Mouse (Mus musculus) natural killer cell, adult 2 months (primary cell): ENCODE measurements around the gene Cyth4.

Experiments
- DNase-seq, 2 experiments: peaks; one replicate each; pipeline ENCODE4 v3.0.0; 2022; ENCODE audit warnings: low spot score in 2 of 2

Gene Cyth4

GRCm38 (mm10) chr15:78596914-78597313 lies at the start of gene Cyth4:
Gene Cyth4, plus strand, starts transcription at chr15:78597047.
- DNase-seq = peak; percentile 80 to 82

DNA sequence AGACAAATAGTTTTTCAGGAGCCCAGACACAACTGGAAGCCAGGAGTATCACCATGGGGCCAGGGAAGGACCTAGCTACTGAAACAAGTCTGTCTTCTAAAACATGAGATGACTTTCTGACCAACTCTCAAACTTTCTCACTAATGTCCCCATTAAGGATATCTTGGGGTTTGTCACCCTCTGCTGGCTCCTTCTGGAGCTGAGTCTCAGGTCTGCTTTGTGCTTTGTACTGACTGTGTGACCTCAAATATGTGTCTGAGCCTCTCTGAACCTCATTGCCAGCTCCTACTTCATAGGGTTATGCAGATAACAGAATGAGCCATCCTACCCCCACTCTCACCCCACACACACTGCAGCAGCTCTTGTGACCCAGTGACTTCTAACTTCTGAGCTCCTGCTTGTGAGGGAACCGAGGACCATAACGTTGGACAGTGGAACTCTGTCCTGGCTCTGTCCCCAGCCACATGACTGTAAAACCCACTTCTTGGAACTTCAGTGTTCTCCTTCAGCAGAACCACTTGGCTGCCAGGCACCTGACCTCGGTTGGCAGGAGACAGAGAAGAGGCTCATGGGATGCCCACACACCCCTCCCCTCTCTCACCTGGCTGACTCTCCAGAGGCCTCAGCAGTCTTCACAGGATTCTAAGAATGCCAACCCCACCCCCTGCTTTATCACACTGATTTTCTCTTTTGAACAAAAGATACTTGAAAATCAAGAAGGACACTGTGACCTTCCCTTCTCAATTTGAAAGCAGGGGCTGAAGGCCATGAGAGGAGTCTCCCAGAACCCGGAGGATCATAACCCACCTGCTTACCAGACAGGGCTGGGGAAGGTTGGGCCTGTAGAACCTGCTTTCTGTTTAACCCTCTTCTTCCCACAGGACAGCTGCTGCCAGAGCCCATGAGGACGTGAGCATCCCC lies 49.2 kb upstream of the Cyth4 start:
- peak in 1 of 2 experiments; percentile 50 for DNase-seq

GRCm38 (mm10) chr15:78548336-78548665 lies 48.5 kb upstream of the Cyth4 start:
- DNase-seq = no peak

DNA sequence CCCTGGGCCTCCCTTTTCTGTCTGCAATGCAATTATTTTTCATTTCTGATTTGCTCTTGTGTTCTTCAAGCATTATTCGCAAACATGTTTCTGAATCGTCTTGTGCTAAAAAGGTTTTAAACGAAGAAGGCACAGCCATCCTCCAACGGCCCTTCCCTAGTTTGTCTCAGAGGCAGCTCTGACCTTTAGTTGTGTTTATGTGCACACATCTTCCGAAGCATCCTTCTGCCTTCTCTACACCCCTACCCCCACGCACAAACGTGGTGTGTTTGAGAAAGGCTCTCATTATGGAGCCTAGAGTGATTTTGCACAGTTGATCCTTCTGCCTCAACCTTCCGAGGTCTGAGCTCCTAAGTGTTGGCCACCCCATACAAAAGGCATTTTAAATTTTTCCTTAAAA lies 48.1 kb upstream of the Cyth4 start:
- no peak for DNase-seq

- DNase-seq = no peak
These were observed 47.6 kb upstream of the Cyth4 start for GRCm38 (mm10) chr15:78549189-78549734.

DNA sequence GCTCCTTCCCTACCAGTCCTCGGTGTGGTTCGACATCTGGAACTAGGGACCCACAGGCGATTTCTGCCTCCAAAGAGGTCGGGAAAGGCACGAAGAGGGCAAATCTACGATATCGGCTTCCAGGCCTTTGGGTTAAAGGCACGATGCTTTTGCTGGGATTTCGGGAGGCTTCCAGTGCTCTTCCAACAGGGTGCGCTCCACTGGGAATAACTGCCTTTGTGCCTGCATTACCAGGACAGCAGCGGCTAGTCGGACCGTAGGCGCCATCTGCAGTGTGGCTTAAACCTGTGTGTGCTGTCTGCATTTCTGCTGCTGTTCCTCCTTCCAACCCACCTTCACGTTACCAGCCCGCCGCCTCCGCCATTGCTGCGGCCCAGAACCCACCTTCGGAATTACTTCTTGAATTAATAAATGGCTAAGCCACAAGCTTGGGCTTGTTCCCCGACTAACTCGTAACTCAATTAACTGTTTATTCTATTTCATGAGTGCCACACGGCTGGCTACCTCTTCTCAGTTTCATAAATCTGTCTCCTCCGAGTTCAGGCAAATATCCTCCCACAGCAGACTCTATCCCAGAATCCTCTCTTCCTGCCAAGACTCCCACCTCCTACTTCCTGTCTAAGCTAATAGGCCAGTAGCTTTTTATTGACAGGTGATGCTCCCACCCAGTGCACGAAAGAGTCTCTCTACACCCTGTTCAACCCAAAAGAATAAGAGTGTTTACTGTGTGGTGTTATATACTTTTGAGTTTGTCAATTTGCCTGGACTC lies 42.1 kb upstream of the Cyth4 start:
- DNase-seq = no peak

DNA sequence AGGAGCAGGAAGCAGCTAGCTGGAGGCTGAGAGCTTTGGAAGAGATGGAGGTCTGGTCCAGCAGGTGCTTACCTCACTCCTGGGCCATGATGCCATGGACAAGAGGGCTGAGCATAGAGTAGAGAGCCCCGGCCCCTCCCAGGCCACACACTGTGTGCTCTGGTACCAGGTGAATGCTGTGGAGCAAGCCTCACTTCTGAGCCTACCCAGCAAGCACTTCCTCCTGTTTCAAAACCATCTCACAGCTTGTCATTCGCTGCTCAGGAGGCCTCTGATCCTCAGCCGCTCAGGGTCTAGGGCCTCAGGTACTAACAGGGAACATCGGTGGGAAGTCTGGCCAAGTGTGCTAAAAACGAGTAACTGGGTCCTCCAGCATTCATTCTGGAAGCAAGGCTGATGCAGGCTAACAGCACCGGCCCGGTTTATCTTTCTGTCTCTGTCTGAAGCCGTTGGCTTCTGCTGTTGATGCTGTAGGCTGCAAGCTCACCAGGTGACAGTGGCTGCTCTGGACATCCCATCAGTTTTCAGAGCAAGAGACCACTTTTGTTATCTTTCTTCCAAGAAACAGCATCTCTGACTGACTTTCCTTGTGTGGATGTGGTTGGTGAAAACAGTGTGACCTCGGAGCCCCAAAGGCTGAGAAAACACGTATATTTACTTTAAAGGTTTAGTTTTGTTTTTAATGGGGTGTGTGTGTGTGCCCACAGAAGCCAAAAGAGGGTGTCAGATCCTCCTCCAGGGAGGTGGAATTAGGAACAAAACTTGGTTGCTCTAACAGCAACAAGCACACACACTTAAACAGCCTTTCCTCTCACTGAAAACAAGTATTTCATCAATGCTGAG lies 38.9 kb upstream of the Cyth4 start:
- DNase-seq = no peak

GRCm38 (mm10) chr15:78559141-78559979 lies 37.5 kb upstream of the Cyth4 start:
- DNase-seq = no peak

DNA sequence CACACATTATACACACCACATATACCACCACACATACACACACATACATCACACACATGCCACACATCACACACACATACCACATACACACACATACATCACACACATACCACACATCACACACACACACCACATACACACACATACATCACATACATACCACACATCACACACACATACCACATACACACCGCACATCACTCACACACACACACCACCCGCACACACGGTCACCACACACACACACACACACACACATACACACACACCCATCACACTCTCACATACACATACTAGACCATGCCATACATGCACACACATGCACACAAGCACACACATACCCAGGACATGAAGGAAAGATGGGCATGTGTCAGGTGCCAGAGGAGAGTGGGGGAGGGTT lies 33.5 kb upstream of the Cyth4 start:
- no peak for DNase-seq

DNA sequence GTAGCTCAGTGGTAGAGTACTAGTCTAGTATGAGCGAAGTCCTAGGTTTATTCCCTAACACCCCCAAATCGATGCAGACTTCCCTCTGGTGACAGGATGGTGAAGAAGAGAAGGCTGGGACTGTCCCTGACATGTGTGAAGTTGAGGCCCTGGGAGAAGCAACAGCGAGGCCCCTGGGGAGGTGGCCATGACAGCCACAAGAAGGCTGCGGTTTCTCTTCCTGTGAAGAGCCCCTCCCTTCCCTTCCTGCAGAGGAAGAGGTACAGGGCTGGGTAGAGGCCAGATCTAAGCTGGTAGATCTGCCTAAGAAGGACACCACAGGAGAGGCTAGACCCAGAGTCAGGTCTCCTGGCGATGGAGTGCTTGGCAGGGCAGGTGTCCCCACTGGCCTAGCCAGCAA lies 32.9 kb upstream of the Cyth4 start:
- DNase-seq = peak; percentile 83 to 85

DNA sequence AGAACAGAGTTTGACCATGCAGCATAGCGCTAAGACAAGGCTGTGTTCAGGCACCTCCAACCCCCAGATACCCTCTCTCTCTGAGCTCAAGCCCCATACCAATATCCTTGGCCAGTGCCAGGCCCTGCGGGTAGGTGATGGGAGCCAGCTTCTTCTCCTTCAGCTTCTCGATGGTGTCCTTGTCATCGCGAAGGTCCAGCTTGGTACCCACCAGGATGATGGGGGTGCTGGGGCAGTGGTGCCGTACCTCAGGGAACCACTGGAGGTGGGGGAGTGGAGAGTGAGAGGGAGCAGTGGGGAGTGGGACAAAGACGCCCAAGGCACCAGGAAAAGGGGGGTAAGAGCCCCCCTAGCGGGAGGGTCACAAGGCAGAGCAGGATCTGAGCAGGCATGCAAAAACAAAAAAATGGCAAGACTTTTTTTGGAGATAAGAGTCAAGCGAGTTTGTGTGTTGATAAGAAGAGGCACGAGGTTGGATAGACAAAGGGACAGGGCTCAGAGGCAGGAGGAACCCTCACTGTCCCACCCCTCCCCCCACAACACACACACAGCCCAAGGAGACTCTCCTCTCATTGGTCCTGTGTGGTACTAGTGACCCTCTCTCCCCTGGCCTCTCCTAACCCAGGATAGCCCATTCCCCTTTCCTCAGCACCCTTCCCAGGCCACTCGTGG lies 31.9 kb upstream of the Cyth4 start:
- no peak for DNase-seq

- no peak for DNase-seq
These were observed 29.2 kb upstream of the Cyth4 start for GRCm38 (mm10) chr15:78567608-78568120.

DNA sequence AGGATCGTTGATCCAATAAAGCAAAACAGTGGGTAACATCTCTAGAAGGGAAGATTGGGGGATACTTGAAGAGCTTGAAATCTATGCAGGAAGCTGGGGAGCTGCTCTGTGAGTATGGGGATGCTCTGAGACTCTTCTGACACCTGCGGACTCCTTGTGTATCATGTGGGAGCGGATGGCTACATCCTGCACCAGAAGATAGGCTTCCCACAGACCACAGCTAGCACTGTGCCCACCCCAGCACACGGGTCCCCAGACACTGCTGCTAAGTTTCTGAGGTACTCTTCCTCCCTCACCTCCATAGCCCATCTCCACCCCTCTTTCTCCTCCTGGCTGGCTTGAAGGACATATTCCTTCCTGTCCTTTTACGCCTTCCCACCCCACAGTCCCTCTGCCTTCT lies 26.7 kb upstream of the Cyth4 start:
- no peak for DNase-seq

DNA sequence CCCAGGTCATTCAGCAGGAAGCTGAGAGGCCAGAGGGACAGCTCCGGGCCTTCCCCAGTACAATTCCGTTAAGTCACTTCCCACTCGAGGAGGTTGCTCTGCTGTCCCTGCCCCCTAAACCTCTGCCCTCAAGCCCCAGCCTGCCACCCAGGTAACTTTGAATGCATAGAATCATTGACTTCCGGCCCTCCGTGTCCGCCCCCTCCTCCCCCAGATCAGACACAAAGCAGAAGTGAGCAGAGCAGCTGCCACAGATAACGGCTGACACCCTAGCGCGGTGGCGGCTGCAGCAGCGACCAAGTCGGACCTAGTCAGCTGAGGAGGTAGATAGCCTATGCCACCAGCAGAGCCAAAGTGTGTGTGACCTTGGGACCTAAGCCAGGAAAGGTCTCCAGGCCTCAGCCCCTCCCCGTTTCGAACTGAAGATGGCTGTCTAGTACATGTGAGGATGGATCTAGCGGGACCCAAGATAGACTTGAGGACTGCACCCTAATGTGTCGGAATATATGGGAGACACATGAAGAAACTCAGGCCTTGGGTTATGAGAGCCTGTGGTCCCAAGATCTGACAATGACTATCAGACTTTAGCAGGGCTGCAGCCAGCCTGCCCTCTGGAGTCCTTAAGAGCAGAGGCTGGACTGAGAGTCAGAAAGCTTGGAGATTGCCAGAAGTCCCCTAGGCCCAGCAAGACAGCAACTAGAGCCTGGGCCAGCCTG lies 25.1 kb upstream of the Cyth4 start:
- DNase-seq = peak; percentile 80 to 86

DNA sequence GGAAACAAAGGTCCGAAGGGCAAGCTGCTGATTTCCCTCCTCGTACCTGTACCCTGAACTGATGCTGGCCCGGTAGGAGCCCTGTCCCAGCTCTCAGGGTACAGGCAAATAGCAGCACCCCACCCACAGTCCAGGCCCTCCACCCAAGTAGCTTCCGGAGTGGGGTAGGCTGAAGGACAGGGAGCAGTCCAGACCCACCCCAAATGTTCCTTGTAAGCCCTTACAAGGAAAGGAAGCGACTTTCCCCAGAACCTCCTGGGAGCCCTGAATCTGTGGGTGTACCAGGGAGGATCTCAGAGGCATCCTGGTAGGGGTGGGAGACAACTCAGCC lies 24.6 kb upstream of the Cyth4 start:
- no peak for DNase-seq

DNA sequence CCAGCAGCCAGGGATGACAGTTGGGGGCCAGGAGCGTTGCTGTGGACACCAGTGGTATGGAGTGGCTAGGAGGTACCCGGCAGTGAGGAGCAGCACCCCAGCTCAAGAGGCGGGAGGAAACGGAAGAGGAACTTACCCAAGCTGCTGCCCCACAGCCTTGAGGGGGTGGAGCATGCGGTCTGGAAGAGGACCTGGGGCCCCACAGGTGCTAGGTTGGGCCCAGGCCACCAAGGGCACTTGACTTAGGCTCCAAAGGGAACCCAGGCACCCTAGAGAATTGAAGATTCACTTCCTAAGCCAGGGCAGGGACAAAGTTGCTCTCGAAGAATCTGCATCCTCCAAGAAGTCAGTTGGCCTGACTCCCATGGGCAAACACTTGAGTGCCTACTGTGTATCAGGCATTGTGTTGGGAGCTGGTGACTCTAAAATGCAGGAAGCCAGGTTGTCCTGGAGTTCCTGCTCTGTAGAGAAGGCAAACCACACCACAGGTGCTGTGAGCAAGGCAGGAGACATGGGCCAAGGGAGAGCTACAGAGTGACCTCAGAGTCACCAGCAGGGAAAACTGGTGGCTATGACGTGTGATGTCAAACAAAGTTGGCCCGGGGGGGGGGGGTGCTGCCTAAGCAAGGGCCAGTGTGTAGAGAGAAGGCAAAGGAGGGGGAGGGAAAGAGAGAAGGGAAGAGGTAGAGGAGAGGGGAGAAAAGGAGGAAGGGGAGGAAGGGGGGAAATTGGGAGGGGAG lies 24.0 kb upstream of the Cyth4 start, which contains the start of gene Rac2:
TSS of gene Rac2 (minus strand) at position 126 of the 740 bp plus-strand sequence.
- peak; percentile 76 to 80 for DNase-seq

- DNase-seq = no peak
These were observed 20.5 kb upstream of the Cyth4 start for GRCm38 (mm10) chr15:78576284-78576810.

- DNase-seq = no peak
These were observed 13.5 kb upstream of the Cyth4 start for GRCm38 (mm10) chr15:78583352-78583751.
